Mouse (Mus musculus) spleen, adult 2 months (tissue): Measurements from ENCODE around the gene Auts2. TPM values are rescaled to one million over a fixed set of nuclear protein-coding genes. Genes with fewer than 3 reads are reported as not detected.

Experiments used
- DNase-seq, 2 experiments: peaks; one replicate each; pipeline versions ENCODE4 v3.0.0 to v3.0.0-alpha.2; 2012 to 2021; ENCODE audit warnings: low spot score in 2 of 2, low read depth in 1 of 2
- H3K27ac ChIP-seq: fragments of 200-500 bp; 2 replicates; pipeline ENCODE4 v1.5.1; 2012; ENCODE audit warnings: low read length, inconsistent platforms; ENCODE audit not compliant: insufficient read depth
- H3K27me3 ChIP-seq: fragments of 200-500 bp; 2 replicates; pipeline ENCODE4 v1.6.1; 2012; ENCODE audit warnings: mild to moderate bottlenecking, moderate library complexity, low read length, inconsistent platforms; ENCODE audit not compliant: control insufficient read depth, insufficient read depth
- H3K36me3 ChIP-seq: fragments of 200-500 bp; 2 replicates; pipeline ENCODE4 v1.6.1; 2012; ENCODE audit warnings: mild to moderate bottlenecking, low read length, inconsistent platforms; ENCODE audit not compliant: control insufficient read depth, insufficient read depth
- H3K4me1 ChIP-seq: fragments of 200-500 bp; 2 replicates; pipeline ENCODE4 v1.6.1; 2011; ENCODE audit warnings: inconsistent platforms; ENCODE audit not compliant: control insufficient read depth, insufficient read depth, insufficient read length
- H3K4me3 ChIP-seq: fragments of 200-500 bp; 2 replicates; pipeline ENCODE4 v1.5.1; 2011; ENCODE audit warnings: mild to moderate bottlenecking, inconsistent platforms; ENCODE audit not compliant: insufficient read depth, insufficient read length; ENCODE audit errors: extremely low read depth
- CTCF ChIP-seq: fragments of 200-500 bp; IDR thresholded peaks from 2 replicates; pipeline ENCODE4 v1.5.1; 2011; ENCODE audit warnings: mild to moderate bottlenecking, inconsistent platforms; ENCODE audit not compliant: insufficient read depth, insufficient read length, insufficient replicate concordance; ENCODE audit errors: extremely low read depth
- POLR2A ChIP-seq: fragments of 200-500 bp; IDR thresholded peaks from 2 replicates; pipeline ENCODE4 v1.6.1; 2011; ENCODE audit warnings: low read depth, low read length, inconsistent platforms
- WGBS: fragments of 180-500 bp; shearing (Covaris S2); methylation state at CpG from one replicate; pipeline ENCODE4 v1.1.7; 2018; 5-methylcytosine and 5-hydroxymethylcytosine counted together
- polyA plus RNA-seq: library from polyadenylated mRNA; depleted of rRNA; stranded (reverse); fragments of >200 nt; gene quantifications from 2 replicates; pipeline ENCODE4 v1.2.3, GENCODE M21; 2012

Gene Auts2
- polyA plus RNA-seq, 1 experiment, result 1.3 TPM

DNA sequence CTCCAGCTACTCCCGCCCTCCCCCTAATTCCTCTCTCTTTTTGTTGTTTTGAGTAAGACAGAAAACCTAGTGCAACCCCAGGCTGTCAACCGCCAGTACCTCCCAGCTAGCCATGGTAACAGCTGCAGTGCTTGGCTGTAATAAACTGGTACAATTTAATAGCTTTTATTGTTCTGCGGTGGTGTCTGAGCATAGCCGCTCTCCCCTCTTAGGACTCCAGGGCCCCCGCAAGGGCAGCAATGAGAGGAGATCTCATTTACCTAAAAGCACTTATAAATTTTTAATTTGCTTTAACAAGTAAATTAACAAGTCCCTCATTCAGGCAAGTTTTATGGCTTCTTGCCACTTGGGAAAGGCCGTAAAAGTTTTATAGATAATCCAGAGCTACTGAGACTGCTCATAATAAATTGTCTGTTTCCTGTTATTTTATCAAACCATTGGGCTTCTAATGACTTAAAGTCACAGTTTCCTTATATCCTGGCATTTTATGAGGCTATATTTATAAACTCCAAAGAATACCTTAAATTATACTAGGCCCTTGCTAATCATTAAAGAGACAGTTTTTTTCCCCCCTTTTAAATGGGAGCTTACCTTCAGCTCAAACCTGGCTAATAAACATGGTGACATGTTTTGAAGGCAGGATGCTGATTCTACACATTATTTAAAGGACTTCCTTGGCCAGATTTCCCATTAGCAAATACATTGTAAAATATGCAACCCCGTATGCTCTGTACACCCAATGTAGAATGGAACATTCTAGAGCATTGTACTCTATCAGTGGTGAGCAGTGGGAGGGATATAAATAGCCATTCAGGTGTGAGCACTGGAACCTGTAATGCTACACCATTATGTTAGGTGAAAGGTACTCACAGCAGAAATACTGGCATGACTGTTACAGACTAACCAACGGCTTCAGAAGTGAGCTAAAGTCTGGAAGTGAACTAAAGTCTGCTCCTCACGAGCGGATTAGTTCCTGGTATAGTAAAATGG is 475.1 kb downstream of the Auts2 start:
- no peak for DNase-seq
- no peak for TF ChIP-seq POLR2A
- TF ChIP-seq CTCF, result no peak
- Histone ChIP-seq H3K36me3 (no peaks in the 10 kb centered on the region), H3K4me1 (no peaks in the 10 kb centered on the region), H3K27ac (no peak overlapping the region), H3K27me3 (no peaks in the 10 kb centered on the region), H3K4me3 (no peak overlapping the region)
- 86% methylated on average over 10 of the region's 10 CpGs for WGBS

DNA sequence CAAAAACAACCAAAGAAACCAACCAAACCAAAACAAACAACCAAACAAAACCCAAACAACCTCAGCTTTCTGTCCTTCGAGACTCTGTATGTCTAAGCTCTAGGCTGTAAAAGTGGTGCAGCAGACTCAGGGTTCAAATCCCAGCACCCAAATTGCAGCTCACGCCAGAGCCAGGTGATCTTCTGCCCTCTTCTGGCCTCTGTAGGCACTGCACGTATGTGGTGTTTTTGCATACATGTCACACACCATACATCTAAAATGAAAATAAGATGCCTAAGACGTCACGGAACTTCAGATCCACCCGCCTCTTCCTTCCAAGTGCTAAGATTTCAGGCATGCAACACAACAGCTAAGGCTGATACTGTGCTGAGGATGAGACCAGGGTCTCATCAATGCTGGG is 483.0 kb downstream of the Auts2 start:
- 91% methylated on average over 6 of the region's 6 CpGs for WGBS
- no peaks in the 10 kb centered on the region for H3K27me3 ChIP-seq
- H3K4me3 ChIP-seq, result no peak overlapping the region
- H3K27ac ChIP-seq, result no peak overlapping the region
- TF ChIP-seq CTCF, result no peak
- no peaks in the 10 kb centered on the region for H3K4me1 ChIP-seq
- no peaks in the 10 kb centered on the region for H3K36me3 ChIP-seq
- no peak for DNase-seq

DNA sequence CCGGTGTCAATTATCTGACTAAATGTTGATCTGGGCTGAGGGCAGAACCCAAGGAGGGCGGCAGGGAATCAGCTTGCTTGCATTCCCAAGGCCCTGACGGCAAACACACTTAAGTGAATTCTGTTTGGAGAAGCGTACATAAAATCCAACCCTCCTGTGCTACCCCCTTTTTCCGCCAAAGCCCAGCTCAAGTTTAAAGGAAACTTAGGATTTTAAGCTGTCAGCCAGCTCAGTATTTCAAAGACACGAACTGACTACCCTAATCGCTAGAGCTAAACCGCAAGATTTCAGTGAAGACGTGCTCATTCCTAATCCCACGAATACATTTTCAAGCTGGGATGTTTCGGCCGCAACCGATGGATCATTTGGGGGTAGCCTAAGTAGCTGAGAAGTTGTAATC is 490.5 kb downstream of the Auts2 start:
- 89% methylated on average over 13 of the region's 13 CpGs for WGBS
- TF ChIP-seq POLR2A (no peak), CTCF (no peak)
- H3K36me3 ChIP-seq, result no peaks in the 10 kb centered on the region

DNA sequence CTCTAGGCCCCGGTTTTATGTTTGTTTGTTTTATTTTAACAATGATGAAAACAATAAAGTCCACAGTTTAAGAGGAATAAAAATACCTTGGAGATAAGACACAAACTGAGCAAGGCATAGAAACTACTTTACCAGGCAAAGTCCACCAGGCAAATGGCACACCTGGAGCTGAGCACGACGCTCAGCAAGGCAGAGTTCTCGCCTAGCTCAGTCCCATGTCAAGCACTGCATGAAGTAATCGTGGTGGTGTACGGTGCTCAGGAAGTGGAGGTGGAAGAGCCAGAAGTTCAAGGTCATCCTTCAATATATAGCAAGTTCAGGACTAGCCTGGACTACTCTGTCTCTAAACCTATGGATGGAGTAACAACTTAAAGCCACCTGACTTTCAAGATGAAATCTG is 503.6 kb downstream of the Auts2 start:
- Histone ChIP-seq H3K4me3 (no peak overlapping the region), H3K27me3 (no peaks in the 10 kb centered on the region), H3K36me3 (no peaks in the 10 kb centered on the region), H3K27ac (no peak overlapping the region), H3K4me1 (no peaks in the 10 kb centered on the region)
- WGBS, result 90% methylated on average over 6 of the region's 6 CpGs
- DNase-seq, result no peak
- no peak for TF ChIP-seq POLR2A
- no peak for TF ChIP-seq CTCF

More for the DNA sequence above, 490.5 kb downstream of the Auts2 start:
- Histone ChIP-seq H3K27ac (no peak overlapping the region), H3K4me1 (no peaks in the 10 kb centered on the region), H3K4me3 (no peak overlapping the region), H3K27me3 (no peaks in the 10 kb centered on the region)
- DNase-seq, result no peak

DNA sequence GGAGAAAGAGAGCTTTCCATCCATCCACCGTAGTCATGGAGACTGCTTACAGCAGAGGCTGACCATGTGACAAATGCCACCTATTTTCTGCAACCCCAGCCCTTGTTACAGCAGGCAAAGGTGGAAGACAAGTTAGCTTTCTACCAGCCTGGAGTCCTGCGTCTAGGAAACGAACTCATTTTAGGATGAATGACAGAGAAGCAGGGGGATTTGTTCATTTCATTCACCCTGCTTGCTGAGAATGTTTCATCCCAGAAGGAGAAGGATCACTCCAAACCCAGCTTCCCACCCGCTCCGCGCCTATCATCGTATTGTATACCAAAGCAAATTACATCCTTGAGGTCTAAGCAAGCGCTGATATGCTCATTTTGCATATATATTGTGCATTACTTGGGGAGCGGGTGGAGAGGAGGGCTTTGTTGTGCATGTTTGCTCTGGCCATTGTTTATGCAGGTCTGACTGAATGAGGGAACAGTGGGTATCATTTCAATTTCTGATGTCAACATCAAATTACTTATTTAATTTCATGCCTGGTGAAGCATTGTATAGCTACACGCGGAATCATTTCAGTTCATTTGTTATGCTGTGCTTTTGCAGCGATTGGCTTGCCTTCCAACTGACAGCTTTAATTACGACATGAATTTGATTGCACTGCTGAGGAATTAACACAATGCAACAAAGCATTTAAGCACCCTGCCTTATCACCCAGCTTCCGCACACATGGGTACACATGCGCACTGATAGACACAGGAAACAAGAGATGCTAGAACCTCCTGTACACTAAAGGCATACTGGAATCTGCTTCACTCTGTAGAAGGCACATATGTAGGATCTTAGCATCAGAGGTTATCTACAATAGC is 509.4 kb downstream of the Auts2 start:
- no peak for TF ChIP-seq POLR2A
- TF ChIP-seq CTCF, result no peak
- Histone ChIP-seq H3K27ac (no peak overlapping the region), H3K27me3 (no peaks in the 10 kb centered on the region), H3K4me1 (no peaks in the 10 kb centered on the region), H3K36me3 (no peaks in the 10 kb centered on the region), H3K4me3 (no peak overlapping the region)
- DNase-seq, result no peak
- WGBS, result 95% methylated on average over 15 of the region's 15 CpGs

DNA sequence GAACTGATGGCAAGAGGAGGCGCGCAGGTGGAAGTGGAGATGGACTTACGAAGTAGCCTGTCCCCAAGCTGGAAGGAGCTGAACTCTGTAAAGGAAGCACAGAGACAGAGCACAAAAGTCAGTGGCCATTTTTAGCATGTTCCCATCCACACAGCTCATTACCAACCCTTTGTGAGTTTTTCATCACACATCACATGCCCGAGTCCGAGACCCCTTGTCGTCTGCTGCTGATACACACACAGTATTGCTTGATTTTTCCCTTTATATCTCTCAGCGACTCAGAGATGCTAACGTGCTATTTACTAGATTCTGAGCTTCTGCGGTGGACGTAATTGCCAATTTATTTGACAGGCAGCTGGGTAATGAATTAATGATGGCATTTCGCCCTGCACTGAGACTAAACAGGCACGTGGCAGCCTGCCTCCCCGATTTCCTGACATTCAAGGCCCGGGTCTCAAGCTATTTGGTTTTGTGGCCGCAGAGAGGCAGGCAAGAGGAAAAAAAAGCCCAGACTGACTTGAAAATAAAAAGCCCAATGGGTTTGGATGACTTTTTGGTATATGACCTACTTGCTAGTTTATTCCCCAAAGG is 512.1 kb downstream of the Auts2 start:
- 77% methylated on average over 15 of the region's 15 CpGs for WGBS

More for the DNA sequence above, 512.1 kb downstream of the Auts2 start:
- H3K27ac ChIP-seq, result no peak overlapping the region
- no peak overlapping the region for H3K4me3 ChIP-seq
- H3K36me3 ChIP-seq, result no peaks in the 10 kb centered on the region
- no peak for DNase-seq
- no peaks in the 10 kb centered on the region for H3K27me3 ChIP-seq
- no peak for TF ChIP-seq CTCF
- TF ChIP-seq POLR2A, result no peak
- H3K4me1 ChIP-seq, result no peaks in the 10 kb centered on the region
